Mouse (Mus musculus): ENCODE results near the gene Aars. TPM values are rescaled to one million over a fixed set of nuclear protein-coding genes. Genes with fewer than 3 reads are reported as not detected.
"Not testable (repeated sequence)": the region's sequence is repeated elsewhere in the genome, so short reads cannot be mapped to it uniquely, and the experiment has no call there.

Aars gene
- polyA plus RNA-seq (2021): 170 TPM

DNA sequence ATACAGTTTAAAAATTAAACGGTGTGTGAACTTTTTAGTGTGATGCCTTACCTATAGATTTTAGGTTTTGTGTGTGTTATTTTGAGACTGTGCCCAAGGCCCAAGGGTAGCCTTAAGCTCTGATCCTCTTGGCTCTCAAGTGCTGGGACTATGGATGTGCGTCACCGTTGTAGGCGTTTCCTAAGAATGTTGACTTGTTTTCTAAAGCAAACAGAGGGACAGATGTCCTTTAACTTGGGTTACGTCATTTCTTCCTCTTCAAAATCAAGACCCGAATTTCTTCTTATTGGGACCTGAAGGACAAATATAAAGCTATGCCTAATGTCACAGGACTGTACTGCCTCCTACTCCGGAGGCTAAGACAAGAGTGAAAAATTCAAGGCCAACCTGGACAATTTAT is at the start of gene Aars:
Aars (plus strand) TSS at position 229 of the 400 bp plus-strand sequence.
- TF ChIP-seq CTCF (IDR thresholded peaks at IDR 0.05): no peak
- no peaks in the 10 kb centered on the region for H3K27me3 ChIP-seq
- POLR2A ChIA-PET: no interaction called here
- in situ Hi-C loops (cut with MboI; ENCODE audit: low pct_unique_long_range_greater_than_20kb): no loop called here
- CTCF ChIA-PET: interaction anchor here (0.8 to 3.5 kb wide), 5 partner anchors 11 to 115 kb away, joined by 3 to 14 read pairs (median 3); partner anchors contain the start of genes Clec18a and Exosc6
- DNase-seq (ENCODE audit: low read depth, low spot score) (no peak), ATAC-seq (no peak)

DNA sequence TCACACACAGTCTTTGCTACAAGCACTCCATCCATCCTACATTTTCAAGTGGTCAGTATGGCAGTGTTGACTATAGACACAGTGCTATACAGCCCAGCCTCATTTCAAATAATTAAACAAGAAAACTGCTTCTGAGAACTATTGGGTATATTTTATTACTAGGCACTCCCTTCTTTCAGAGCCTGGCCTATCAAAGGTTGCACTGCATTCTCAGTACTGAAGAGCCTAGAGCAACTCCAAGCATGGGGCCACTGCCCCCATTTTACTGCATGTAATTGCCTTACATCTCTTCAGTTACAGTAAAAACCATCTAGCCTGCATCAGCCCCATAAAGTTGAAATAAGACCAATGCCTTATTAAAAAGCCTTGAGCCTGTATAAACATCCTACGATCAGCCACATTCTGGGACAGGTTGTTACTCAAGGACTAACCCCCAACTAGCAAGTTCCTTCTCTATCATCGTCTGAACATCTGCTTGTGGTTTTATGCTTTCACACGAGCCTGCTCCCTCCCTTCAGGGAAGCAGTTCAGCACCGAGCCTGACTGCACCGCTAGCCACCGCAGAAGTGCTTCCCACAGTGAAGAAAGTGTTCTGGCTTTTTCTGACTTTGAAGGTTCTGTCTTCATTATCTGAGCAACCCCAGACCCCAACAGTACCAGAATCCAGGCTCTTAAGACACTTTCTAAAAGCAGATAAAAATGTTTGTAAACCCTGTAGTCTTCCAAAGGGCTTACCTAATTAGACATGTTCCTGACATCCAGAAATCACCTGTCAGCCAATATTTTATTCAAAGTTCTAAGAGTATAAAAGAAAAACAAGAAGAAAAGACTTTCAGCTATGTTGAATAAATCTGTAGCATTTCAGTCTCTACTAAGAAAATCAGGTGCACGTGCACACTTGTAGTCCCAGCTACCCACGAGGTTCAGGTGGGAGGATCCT is 44.9 kb upstream of the Aars start:
- DNase-seq (ENCODE audit: low read depth, low spot score): no peak
- ChIA-PET POLR2A (interaction anchor here (0.6 kb wide), 1 partner anchor 283 kb away, joined by 5 read pairs; no protein-coding TSS in a partner anchor), CTCF (no interaction called here)
- in situ Hi-C loops (cut with MboI; ENCODE audit: low pct_unique_long_range_greater_than_20kb): loop anchor here (10.0 to 25.0 kb wide), 2 partner anchors 233 to 351 kb away; no protein-coding TSS in a partner anchor
- ATAC-seq: no peak
- H3K27me3 ChIP-seq: no peaks in the 10 kb centered on the region
- no peak for TF ChIP-seq CTCF (IDR thresholded peaks at IDR 0.05)

DNA sequence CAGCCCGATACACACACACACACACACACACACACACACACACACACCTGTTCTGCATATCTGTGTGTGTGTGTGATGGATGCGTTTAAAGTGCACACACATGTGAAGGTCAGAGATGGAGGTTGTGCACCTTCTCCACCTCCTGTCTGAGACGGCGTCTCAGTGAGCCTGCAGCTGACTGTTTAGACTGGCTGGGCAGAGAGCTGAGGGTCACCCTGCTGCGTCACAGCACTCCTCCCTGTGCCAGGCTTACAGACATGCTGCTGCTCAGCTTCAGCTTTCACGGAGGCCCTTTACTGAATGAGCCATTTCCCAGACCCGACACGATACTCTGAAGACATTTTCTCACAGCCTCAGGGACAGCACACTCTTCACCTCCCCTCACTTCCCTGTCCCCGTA is 42.9 kb upstream of the Aars start:
- DNase-seq (ENCODE audit: low read depth, low spot score): no peak
- no peaks in the 10 kb centered on the region for H3K27me3 ChIP-seq
- POLR2A ChIA-PET: no interaction called here
- in situ Hi-C loops (cut with MboI; ENCODE audit: low pct_unique_long_range_greater_than_20kb): loop anchor here (25.0 kb wide), 1 partner anchor 353 kb away; no protein-coding TSS in a partner anchor
- TF ChIP-seq CTCF (IDR thresholded peaks at IDR 0.05): no peak
- CTCF ChIA-PET: no interaction called here
- no peak for ATAC-seq

DNA sequence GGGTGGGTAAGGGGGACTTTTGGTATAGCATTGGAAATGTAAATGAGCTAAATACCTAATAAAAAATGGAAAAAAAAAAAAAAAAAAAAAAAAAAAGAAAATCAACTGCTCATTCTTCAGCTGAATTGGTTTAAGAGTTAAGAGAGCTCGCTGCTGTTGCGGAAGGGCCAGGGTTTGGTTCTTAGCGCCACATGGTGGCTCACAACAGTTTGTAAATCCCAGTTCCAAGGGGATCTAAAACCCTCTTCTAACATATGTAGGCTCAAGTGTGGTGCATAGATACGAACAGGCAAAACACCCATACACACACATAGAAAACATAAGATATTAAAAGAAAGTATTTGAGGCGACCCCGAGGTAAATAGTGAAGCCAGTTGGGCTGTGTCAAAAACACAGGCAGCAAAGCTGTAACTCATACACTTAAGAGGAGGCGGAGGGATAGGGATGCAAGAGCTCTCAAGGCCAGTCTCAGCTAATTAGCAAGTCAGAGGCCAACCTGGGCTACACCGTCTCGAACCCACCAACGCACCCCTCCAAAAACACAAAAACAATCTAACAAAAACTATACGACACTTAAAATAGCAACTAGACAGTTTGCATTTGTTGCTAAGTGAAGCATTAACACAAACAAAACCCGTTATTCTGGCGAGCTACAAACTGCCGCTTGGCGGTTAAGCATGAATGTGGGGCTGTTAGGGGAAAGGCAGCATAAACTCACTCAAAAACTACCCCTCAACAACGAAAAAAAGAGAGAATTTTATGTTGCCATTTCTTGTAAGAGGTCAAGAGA is 36.1 kb upstream of the Aars start:
- TF ChIP-seq CTCF (IDR thresholded peaks at IDR 0.05): no peak
- H3K27me3 ChIP-seq: no peaks in the 10 kb centered on the region
- in situ Hi-C loops (cut with MboI; ENCODE audit: low pct_unique_long_range_greater_than_20kb): loop anchor here (25.0 kb wide), 1 partner anchor 360 kb away; no protein-coding TSS in a partner anchor
- ATAC-seq (no peak), DNase-seq (ENCODE audit: low read depth, low spot score) (no peak)
- ChIA-PET CTCF (interaction anchor here (1.1 to 1.7 kb wide), 2 partner anchors 15 to 86 kb away, joined by 3 read pairs; no protein-coding TSS in a partner anchor), POLR2A (interaction anchor here (0.6 to 1.3 kb wide), 4 partner anchors 34 to 78 kb away, joined by 3 to 4 read pairs (median 3); partner anchors contain the start of gene Ddx19b)

DNA sequence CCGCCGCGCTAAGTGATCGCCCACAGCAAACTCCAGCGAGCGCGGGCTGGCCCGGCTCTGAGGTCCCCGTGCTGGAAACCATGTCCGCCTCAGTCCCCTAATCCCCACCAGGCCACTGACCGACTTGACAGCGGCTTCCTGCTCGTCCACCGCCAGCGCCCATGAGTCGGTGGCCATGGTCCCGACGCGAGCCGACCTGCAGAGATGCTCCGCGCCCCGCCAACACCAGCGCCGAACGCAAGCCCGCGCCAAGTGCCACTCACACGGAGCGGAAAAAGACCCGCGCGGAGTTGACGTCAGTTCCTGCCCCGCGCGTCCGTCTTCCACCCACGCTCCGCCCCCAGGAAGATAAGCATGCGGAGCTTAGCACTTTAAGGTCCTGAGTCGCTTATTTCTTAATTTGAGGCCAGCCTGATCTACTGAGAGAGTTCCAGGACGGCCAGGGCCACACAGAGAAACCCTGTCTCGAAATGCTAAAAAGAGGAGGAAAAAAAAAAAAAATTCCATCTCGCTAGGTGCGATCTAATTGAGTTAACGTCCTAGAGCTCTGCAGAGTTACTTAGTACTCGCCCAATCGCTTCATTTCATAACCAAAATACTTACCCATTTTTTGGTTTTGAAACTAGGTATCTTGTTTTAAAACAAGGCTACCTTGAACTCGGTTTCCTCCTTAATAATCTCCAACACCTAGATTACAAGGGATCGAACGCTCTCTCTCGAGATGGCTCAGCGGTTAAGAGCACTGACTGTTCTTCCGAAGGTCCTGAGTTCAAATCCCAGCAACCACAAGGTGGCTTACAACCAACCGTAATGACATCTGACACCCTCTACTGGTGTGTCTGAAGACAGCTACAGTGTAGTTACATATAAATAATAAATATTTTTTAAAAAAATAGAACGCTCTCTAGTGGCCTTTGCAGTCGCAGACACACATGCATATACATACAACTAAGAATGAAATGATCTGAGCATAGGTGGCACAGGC is 35.1 kb upstream of the Aars start, which contains the start of gene Ddx19a:
Ddx19a (minus strand) TSS at position 254 of the 985 bp plus-strand sequence.
- ATAC-seq (peak; percentile 83), DNase-seq (ENCODE audit: low read depth, low spot score) (peak; percentile 35)
- ChIA-PET CTCF (interaction anchor here (1.0 to 1.7 kb wide), 4 partner anchors 16 to 142 kb away, joined by 3 to 4 read pairs (median 3); no protein-coding TSS in a partner anchor), POLR2A (interaction anchor here (0.6 to 1.3 kb wide), 4 partner anchors 33 to 79 kb away, joined by 3 to 4 read pairs (median 3); partner anchors contain the start of gene Ddx19b)
- no peaks in the 10 kb centered on the region for H3K27me3 ChIP-seq
- in situ Hi-C loops (cut with MboI; ENCODE audit: low pct_unique_long_range_greater_than_20kb): loop anchor here (25.0 kb wide), 1 partner anchor 361 kb away; no protein-coding TSS in a partner anchor
- TF ChIP-seq CTCF (IDR thresholded peaks at IDR 0.05): peak; percentile 59

DNA sequence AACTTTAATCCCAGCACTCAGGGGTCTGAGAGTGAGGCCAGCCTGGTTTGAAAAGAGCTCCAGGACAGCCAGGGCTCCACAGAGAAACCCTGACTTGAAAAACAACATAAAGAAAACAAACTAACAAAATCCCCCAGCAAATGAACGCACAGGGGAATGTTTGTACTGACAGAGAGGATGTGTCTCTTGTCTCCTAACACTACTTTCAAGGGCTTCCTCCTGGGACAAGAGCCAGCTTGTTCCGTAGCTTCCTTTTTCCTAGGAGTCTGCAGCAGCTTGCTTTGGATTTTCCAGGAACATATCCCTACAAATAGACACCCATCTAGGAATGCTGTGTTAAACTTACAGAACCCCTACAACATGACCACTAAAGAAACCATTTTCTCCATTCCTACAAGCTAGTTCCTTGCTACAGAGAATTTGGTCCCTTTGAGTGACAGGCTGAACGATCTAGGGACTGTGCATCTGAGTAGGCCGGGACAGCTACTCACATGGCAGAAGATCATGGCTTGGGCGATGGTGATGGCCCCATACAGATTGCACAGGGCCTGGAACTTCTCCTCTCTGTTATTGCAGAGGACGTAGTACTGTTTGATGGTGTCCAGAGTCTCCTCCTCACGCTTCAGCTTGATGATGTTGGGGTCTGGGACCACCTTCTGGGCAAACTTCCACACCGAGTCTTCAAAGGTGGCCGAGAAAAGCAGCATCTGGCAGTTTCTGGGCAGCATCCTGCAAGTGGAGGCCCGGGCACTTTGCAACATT is 22.5 kb upstream of the Aars start:
- DNase-seq (ENCODE audit: low read depth, low spot score); CTCF ChIA-PET; H3K27me3 ChIP-seq; ATAC-seq; in situ Hi-C loops (cut with MboI; ENCODE audit: low pct_unique_long_range_greater_than_20kb): not testable (repeated sequence)
- POLR2A ChIA-PET: interaction anchor here (0.6 kb wide), 1 partner anchor 33 kb away, joined by 4 read pairs; no protein-coding TSS in a partner anchor

DNA sequence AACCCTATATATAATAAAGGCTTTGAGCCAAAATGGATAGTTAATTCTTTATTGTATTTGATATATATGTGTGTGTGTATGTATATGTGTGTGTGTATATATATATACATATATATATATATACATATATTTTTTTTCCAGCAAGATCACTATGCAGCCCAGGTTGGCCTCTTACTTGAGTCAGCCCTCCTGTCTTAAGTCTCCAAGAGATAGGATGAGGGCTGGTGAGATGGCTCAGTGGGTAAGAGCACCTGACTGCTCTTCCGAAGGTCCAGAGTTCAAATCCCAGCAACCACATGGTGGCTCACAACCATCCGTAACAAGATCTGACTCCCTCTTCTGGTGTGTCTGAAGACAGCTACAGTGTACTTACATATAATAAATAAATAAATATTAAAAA is 6.3 kb upstream of the Aars start:
- CTCF ChIA-PET: interaction anchor here (1.6 kb wide), 1 partner anchor 63 kb away, joined by 5 read pairs; no protein-coding TSS in a partner anchor
- in situ Hi-C loops (cut with MboI; ENCODE audit: low pct_unique_long_range_greater_than_20kb); ATAC-seq; H3K27me3 ChIP-seq; DNase-seq (ENCODE audit: low read depth, low spot score): not testable (repeated sequence)
- POLR2A ChIA-PET: interaction anchor here (0.9 kb wide), 1 partner anchor 53 kb away, joined by 3 read pairs; no protein-coding TSS in a partner anchor

DNA sequence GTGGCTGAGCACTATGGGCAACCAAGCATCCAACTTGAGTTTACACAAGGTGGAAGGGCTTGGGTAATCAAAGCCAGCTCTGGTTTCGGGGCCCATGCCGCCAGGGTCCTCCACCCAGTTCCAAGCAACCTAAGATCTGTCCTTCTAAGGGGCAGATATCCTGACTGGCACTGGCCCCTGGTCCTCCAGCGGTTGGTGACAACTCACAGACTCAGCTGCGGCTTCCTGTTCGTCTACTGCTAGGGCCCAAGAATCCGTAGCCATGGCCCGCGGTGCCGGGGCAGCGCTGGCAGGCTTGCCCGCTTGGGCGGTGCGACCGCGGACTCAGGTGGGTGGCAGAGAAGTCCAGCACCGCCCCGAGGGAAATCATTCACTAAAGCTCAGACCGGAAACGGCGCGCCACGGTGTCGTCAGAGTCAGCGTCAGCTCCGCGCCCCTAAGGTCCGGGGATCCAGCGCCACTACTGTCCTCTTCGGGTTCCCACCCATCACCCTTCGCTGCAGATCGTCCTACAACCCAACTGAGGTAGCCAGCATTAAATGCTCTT is 5.5 kb upstream of the Aars start:
- in situ Hi-C loops (cut with MboI; ENCODE audit: low pct_unique_long_range_greater_than_20kb): no loop called here

More for the DNA sequence above, 5.5 kb upstream of the Aars start:
- peak; percentile 96 for ATAC-seq
- no peaks in the 10 kb centered on the region for H3K27me3 ChIP-seq
- ChIA-PET CTCF (interaction anchor here (1.6 kb wide), 1 partner anchor 62 kb away, joined by 5 read pairs; no protein-coding TSS in a partner anchor), POLR2A (interaction anchor here (0.9 kb wide), 1 partner anchor 52 kb away, joined by 3 read pairs; no protein-coding TSS in a partner anchor)
- no peak for TF ChIP-seq CTCF (IDR thresholded peaks at IDR 0.05)
- DNase-seq (ENCODE audit: low read depth, low spot score): peak; percentile 35

All from Patski (cell line).